Mouse (Mus musculus): ENCODE measurements around the gene Csrp1.

Csrp1 gene

GRCm38 (mm10) chr1:135770896-135771572, 51.2 kb downstream of the Csrp1 start:
- DNase-seq (ENCODE audit: low read depth, low spot score): no peak

GRCm38 (mm10) chr1:135771573-135771970, 51.7 kb downstream of the Csrp1 start:
- DNase-seq (ENCODE audit: low read depth, low spot score): no peak

- no peak for DNase-seq (ENCODE audit: low read depth, low spot score)
Observed at GRCm38 (mm10) chr1:135776596-135776995, 56.7 kb downstream of the Csrp1 start.

GRCm38 (mm10) chr1:135777046-135777445, 57.2 kb downstream of the Csrp1 start:
- DNase-seq (ENCODE audit: low read depth, low spot score): no peak

- no peak for DNase-seq (ENCODE audit: low read depth, low spot score)
Observed at GRCm38 (mm10) chr1:135778780-135779535, 59.1 kb downstream of the Csrp1 start, which contains the start of gene Tnni1. TSS of gene Tnni1 (plus strand) at chr1:135779434.

- no peak for DNase-seq (ENCODE audit: low read depth, low spot score)
Observed at GRCm38 (mm10) chr1:135780649-135781048, 60.8 kb downstream of the Csrp1 start.

GRCm38 (mm10) chr1:135781220-135781619, 61.4 kb downstream of the Csrp1 start:
- peak; percentile 85 for DNase-seq (ENCODE audit: low read depth, low spot score)

- DNase-seq (ENCODE audit: low read depth, low spot score): no peak
Observed at GRCm38 (mm10) chr1:135782816-135783215, 63.0 kb downstream of the Csrp1 start.

- peak; percentile 89 for DNase-seq (ENCODE audit: low read depth, low spot score)
Observed at GRCm38 (mm10) chr1:135787799-135788198, 67.9 kb downstream of the Csrp1 start.

GRCm38 (mm10) chr1:135788708-135789107, 68.8 kb downstream of the Csrp1 start:
- DNase-seq (ENCODE audit: low read depth, low spot score): peak; percentile 74

GRCm38 (mm10) chr1:135789815-135790214, 70.0 kb downstream of the Csrp1 start:
- DNase-seq (ENCODE audit: low read depth, low spot score): peak; percentile 89

- DNase-seq (ENCODE audit: low read depth, low spot score): no peak
Observed at GRCm38 (mm10) chr1:135792143-135792939, 72.5 kb downstream of the Csrp1 start.

GRCm38 (mm10) chr1:135793370-135794215, 73.7 kb downstream of the Csrp1 start:
- DNase-seq (ENCODE audit: low read depth, low spot score): peak; percentile 63

GRCm38 (mm10) chr1:135794216-135795134, 74.6 kb downstream of the Csrp1 start:
- no peak for DNase-seq (ENCODE audit: low read depth, low spot score)

- no peak for DNase-seq (ENCODE audit: low read depth, low spot score)
Observed at GRCm38 (mm10) chr1:135798492-135798891, 78.6 kb downstream of the Csrp1 start.

GRCm38 (mm10) chr1:135799109-135799627, 79.3 kb downstream of the Csrp1 start:
- no peak for DNase-seq (ENCODE audit: low read depth, low spot score)

GRCm38 (mm10) chr1:135800192-135800950, 80.5 kb downstream of the Csrp1 start:
- DNase-seq (ENCODE audit: low read depth, low spot score): no peak
